Mouse (Mus musculus) olfactory bulb, adult 2 months (tissue): ENCODE results near the gene Krtap1-3.

Experiments
- CTCF ChIP-seq: fragments of 200-500 bp; IDR thresholded peaks from 2 replicates; pipeline ENCODE4 v1.5.1; 2012; ENCODE audit warnings: low read depth, mild to moderate bottlenecking, low read length, moderate library complexity; ENCODE audit not compliant: insufficient read depth
- POLR2A ChIP-seq: fragments of 200-500 bp; IDR thresholded peaks from 2 replicates; pipeline ENCODE4 v1.6.1; 2012; ENCODE audit warnings: mild to moderate bottlenecking, low read depth, low read length, moderate library complexity; ENCODE audit not compliant: insufficient read depth

- TF ChIP-seq CTCF (no peak), POLR2A (no peak)
These were observed 7.9 kb downstream of the Krtap1-3 start, which contains the start of gene Krtap1-4 for GRCm38 (mm10) chr11:99583245-99583704.
